Mouse (Mus musculus) liver, embryonic 11.5 days (tissue): ENCODE results near the gene Cyp1b1. TPM values are rescaled to one million over a fixed set of nuclear protein-coding genes. Genes with fewer than 3 reads are reported as not detected.
A peak's percentile ranks its signal among the peaks of the same experiment; 100 is the strongest.

ENCODE experiments used
- ATAC-seq: fragments of 200-750 bp; cut with Nextera tagmentation; replicated peaks from 2 replicates; pipeline ENCODE4 v1.8.0; 2017; ENCODE audit warnings: moderate number of reproducible peaks, mild to moderate bottlenecking, moderate TSS enrichment, moderate library complexity; ENCODE audit not compliant: low FRiP score
- DNase-seq: peaks from one replicate; pipeline ENCODE4 v3.0.0-alpha.2; 2017; ENCODE audit warnings: low spot score
- H3K27ac ChIP-seq: fragments of 300-500 bp; sonication (generic); 2 replicates; pipeline ENCODE4 v1.5.1; 2014; ENCODE audit warnings: mild to moderate bottlenecking, low read depth, low read length, control low read depth
- H3K27me3 ChIP-seq: fragments of 300-500 bp; sonication (generic); replicated peaks from 2 replicates; pipeline ENCODE4 v1.6.1; 2014; ENCODE audit warnings: low read length, mixed read lengths; ENCODE audit not compliant: control insufficient read depth, insufficient read depth
- H3K36me3 ChIP-seq: fragments of 300-500 bp; sonication (generic); 2 replicates; pipeline ENCODE4 v1.6.1; 2014; ENCODE audit warnings: mild to moderate bottlenecking, low read length, moderate library complexity, mixed read lengths; ENCODE audit not compliant: control insufficient read depth, insufficient read depth
- H3K4me1 ChIP-seq: fragments of 300-500 bp; sonication (generic); replicated peaks from 2 replicates; pipeline ENCODE4 v1.6.1; 2014; ENCODE audit warnings: low read length, mixed read lengths; ENCODE audit not compliant: control insufficient read depth, insufficient read depth
- H3K4me2 ChIP-seq: fragments of 300-500 bp; sonication (generic); 2 replicates; pipeline ENCODE4 v1.6.1; 2014; ENCODE audit warnings: mild to moderate bottlenecking, control low read depth, moderate library complexity
- H3K4me3 ChIP-seq: fragments of 300-500 bp; sonication (generic); 2 replicates; pipeline ENCODE4 v1.5.1; 2014; ENCODE audit warnings: low read depth, low read length, control low read depth
- H3K9ac ChIP-seq: fragments of 300-500 bp; sonication (generic); 2 replicates; pipeline ENCODE4 v1.6.1; 2014; ENCODE audit warnings: low read depth, low read length, control low read depth
- H3K9me3 ChIP-seq: fragments of 300-500 bp; sonication (generic); 2 replicates; pipeline ENCODE4 v1.6.1; 2016; ENCODE audit warnings: low read length, inconsistent platforms, mixed read lengths; ENCODE audit not compliant: control insufficient read depth
- WGBS: fragments of 180-500 bp; shearing (Covaris S2); extraction: QIAGEN DNeasy Blood & Tissue Kit; methylation state at CpG from one replicate; pipeline ENCODE4 v1.1.7; 2014; 5-methylcytosine and 5-hydroxymethylcytosine counted together
- polyA plus RNA-seq: library from polyadenylated mRNA; unstranded; fragments of >200 nt; fragmentation: Nextera tagmentation; extraction: Ambion mirVana; gene quantifications from 2 replicates; pipeline ENCODE4 v1.2.1, GENCODE M21; 2014

Cyp1b1 gene
- polyA plus RNA-seq, 1 experiment from 2014 or later = 6.9 TPM

DNA sequence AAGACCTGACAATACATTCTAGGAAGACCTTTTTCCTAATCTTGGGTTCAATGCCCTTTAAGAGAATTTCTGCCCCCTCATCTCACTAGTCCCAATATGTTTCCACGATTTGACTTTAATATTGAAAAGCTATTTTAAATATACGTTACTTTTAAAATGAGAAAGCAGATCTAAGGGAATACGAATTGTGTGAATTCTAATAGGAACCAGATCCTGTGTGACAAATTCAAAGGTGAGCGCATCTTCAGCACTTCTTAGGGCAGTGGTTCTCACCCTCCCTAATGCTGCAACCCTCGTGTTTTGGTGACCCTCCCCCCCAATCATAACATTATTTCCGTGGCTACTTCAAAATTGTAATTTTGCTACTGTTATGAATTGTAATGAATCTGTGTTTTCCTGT lies 2.9 kb downstream of the Cyp1b1 start:
- H3K4me3 ChIP-seq = 0 out of 2 replicates have a peak overlapping the region, but pooled peaks have one; percentile 5

DNA sequence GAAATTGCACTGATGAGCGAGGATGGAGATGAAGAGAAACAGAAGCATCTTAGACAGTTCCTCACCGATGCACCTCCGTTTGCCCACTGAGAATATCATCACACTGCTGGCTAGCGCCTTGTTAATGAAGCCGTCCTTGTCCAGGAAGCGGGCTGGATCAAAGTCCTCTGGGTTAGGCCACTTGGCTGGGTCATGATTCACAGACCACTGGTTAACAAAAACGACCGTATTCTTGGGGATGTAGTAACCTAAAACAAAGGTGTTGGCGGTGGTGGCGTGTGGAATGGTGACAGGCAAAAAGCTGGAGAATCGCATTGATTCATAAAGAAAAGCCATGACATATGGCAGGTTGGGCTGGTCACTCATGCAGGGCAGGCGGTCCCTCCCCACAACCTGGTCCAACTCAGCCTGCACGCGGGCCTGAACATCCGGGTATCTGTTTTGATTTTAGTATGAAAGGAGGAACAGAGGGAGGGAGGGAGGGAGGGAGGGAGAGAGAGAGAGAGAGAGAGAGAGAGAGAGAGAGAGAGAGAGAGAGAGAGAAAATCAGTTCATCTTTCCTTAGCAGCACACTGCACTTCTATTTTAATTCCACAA lies 4.5 kb downstream of the Cyp1b1 start:
- Histone ChIP-seq H3K4me1 (peaks cover 11% of the 10 kb centered on the region; the same call in 1 of the 2 replicates), H3K4me2 (no peak overlapping the region), H3K9ac (no peak overlapping the region), H3K9me3 (no peaks in the 10 kb centered on the region), H3K27me3 (peaks cover 45% of the 10 kb centered on the region), H3K36me3 (no peaks in the 10 kb centered on the region), H3K4me3 (no peak overlapping the region), H3K27ac (no peak overlapping the region)
- DNase-seq (no peak), ATAC-seq (no peak)
- 21% methylated on average over 15 of the region's 15 CpGs for WGBS

More for the DNA sequence above, 2.9 kb downstream of the Cyp1b1 start:
- Histone ChIP-seq H3K4me2 (no peak overlapping the region; the same call in 1 of the 2 replicates), H3K27ac (no peak overlapping the region), H3K36me3 (no peaks in the 10 kb centered on the region), H3K27me3 (peaks cover 59% of the 10 kb centered on the region), H3K4me1 (peaks cover 15% of the 10 kb centered on the region; the same call in 1 of the 2 replicates), H3K9ac (no peak overlapping the region), H3K9me3 (no peaks in the 10 kb centered on the region)
- ATAC-seq = no peak
- DNase-seq = no peak
- 18% methylated on average over 6 of the region's 6 CpGs for WGBS

DNA sequence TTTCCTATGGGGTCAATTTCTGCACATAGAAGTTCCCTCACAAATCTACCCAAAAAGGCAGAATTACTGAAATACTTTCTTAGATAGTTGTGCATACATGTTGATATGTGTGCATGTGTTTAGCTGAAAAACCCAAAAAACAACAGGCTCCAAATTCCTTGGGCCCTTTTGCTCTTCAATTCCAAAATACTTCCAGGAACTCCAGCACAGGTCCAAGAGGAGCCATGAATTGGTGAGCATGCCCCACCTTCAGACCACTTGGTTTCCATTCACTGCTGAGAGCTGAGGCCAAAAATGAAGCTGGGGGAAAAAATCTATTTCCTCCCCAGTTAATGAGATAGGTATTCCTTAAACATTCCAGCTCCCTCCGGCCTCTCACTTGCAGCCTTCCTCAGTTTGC lies 5.1 kb downstream of the Cyp1b1 start:
- peaks cover 38% of the 10 kb centered on the region for H3K27me3 ChIP-seq
- no peak for ATAC-seq
- WGBS = 35% methylated on average over 1 of the region's 1 CpGs

DNA sequence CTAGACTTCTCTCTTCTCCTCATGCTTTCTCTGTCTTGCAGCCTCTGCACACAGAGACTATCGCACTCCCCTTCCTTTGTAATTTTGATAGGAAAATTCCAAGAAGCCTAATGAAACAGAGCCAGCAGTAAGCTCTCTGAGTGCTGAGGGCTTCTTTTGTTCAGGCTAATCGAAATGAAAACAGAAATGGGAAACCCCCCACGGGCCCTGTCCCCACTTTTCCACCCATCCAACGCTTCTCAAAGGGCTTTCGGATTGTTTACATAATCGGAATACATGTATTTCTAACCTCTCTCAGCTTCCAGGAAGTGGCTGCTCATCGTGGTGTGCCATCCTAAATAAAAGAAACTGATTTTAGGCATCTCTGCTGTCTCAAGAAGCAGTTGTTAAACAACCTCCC lies 6.7 kb downstream of the Cyp1b1 start:
- DNase-seq (no peak), ATAC-seq (no peak)
- Histone ChIP-seq H3K4me3 (no peak overlapping the region), H3K36me3 (no peaks in the 10 kb centered on the region), H3K4me2 (no peak overlapping the region), H3K9ac (no peak overlapping the region), H3K9me3 (no peaks in the 10 kb centered on the region), H3K4me1 (0 out of 2 replicates have a peak, but pooled peaks cover 2% of the 10 kb centered on the region), H3K27ac (no peak overlapping the region), H3K27me3 (peaks cover 23% of the 10 kb centered on the region)
- 42% methylated on average over 7 of the region's 7 CpGs for WGBS

More for the DNA sequence above, 5.1 kb downstream of the Cyp1b1 start:
- H3K9ac ChIP-seq = no peak overlapping the region
- H3K4me2 ChIP-seq = no peak overlapping the region
- no peaks in the 10 kb centered on the region for H3K36me3 ChIP-seq
- DNase-seq = no peak
- H3K9me3 ChIP-seq = no peaks in the 10 kb centered on the region
- H3K27ac ChIP-seq = no peak overlapping the region
- no peak overlapping the region for H3K4me3 ChIP-seq
- H3K4me1 ChIP-seq = peaks cover 7% of the 10 kb centered on the region; the same call in 1 of the 2 replicates

DNA sequence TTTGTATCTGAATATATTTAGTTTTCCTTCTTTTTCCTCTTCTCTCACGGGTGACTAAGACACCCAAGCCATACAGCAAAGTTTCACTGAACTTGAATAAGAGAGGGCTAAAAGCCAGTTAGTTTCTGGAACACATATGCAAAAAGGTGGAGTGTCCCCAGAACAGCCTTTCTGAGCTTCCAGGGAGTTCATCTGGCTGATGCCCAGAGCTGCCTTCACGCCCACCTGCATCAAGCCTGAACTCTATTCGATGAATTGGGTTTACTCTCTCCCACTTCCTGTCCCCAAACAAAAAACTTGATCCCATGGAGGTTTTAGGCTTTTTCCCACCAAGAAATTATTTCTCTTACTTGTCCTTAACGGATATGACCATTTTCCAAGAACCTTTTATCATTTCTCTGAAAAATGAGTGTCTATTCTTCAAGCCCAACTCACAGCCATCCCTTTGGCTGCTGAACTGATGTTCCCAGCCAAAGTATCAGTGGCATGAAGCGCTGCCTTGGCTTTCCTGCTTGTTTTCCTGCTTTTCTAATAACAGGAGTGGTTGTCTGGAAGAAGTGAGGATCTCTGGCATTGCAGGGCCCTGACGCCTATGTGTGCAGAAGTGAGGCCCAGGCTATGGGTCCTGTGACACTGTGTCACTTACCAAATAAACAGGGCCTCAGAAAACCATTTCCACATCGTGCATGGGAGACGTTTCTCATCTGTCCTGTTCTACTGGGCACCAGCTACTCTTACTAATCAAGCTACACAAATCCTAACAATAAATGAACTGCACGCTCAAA lies 9.0 kb downstream of the Cyp1b1 start:
- no peaks in the 10 kb centered on the region for H3K36me3 ChIP-seq
- no peaks in the 10 kb centered on the region for H3K4me1 ChIP-seq
- no peak for ATAC-seq
- no peak overlapping the region for H3K4me2 ChIP-seq
- no peak overlapping the region for H3K9ac ChIP-seq
- 74% methylated on average over 9 of the region's 9 CpGs for WGBS
- H3K4me3 ChIP-seq = no peak overlapping the region
- DNase-seq = no peak
- H3K9me3 ChIP-seq = no peaks in the 10 kb centered on the region
- peaks cover 10% of the 10 kb centered on the region for H3K27me3 ChIP-seq
- no peak overlapping the region for H3K27ac ChIP-seq

DNA sequence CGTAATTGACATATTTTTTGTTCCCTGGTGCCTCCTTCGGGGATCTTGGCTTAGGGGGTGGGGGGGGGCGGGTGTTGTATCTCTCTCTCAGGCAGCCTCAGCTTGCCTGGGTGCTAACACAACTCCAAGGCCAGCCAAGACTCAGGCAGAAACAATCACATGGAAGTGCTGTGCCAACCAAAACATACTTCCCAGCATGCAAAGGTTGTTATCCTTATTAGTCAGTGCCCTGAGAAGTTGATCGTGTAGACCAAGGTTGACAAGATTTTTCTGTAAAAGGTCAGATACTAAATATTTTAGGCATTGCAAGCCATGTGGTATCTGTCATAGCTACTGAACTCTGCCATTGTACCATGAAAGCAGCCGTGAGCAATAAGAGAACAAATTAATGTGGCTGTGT lies 14.0 kb downstream of the Cyp1b1 start:
- Histone ChIP-seq H3K27ac (no peak overlapping the region), H3K9ac (no peak overlapping the region), H3K27me3 (no peaks in the 10 kb centered on the region), H3K9me3 (no peaks in the 10 kb centered on the region), H3K36me3 (no peaks in the 10 kb centered on the region), H3K4me2 (no peak overlapping the region), H3K4me3 (no peak overlapping the region), H3K4me1 (no peaks in the 10 kb centered on the region)
- WGBS = 85% methylated on average over 5 of the region's 5 CpGs
- ATAC-seq (no peak), DNase-seq (no peak)

DNA sequence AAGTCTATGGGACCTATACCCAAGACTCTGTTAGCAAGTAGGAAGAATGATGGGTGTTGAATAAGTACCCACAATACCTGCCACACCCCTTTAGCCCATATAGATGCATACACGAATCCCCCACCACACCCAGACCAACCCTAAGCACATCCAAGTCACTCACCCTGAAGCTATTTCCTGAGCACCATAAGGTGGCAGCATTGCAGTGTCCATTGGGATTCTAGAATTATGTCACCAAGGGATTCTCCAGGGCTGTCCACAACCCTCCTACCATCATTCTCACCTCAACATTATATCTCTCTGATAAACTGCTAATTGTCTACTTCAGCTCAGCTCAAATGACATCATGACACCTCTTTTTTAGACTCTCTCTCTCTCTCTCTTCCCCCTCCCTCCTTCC lies 15.7 kb downstream of the Cyp1b1 start:
- ATAC-seq = no peak
- DNase-seq = no peak
- Histone ChIP-seq H3K9ac (no peak overlapping the region), H3K36me3 (no peaks in the 10 kb centered on the region), H3K4me2 (no peak overlapping the region), H3K4me3 (no peak overlapping the region), H3K27me3 (no peaks in the 10 kb centered on the region), H3K27ac (no peak overlapping the region), H3K4me1 (no peaks in the 10 kb centered on the region), H3K9me3 (no peaks in the 10 kb centered on the region)
- WGBS = 24% methylated on average over 1 of the region's 1 CpGs

DNA sequence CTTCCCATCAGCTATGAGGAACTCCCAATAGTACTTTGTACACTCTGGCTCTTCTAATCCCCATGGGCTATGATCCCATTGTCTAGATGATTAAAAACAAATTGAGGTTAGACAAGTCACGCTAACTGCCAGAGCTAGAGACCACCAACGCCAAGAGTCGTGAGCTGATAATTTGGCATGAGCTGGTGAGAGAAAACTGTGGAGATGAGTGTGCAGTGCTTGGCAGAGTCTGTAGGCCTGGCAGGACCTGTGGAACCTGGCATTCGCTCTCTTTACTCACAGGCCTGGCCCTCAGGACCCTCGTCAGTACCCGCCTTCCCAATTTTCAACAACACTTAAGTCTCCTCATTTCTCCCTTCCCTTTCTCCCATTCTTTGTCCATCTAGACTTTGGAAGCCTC lies 19.3 kb downstream of the Cyp1b1 start:
- Histone ChIP-seq H3K27me3 (no peaks in the 10 kb centered on the region), H3K36me3 (no peaks in the 10 kb centered on the region), H3K27ac (no peak overlapping the region), H3K4me3 (no peak overlapping the region), H3K9ac (no peak overlapping the region), H3K9me3 (no peaks in the 10 kb centered on the region), H3K4me1 (no peaks in the 10 kb centered on the region), H3K4me2 (no peak overlapping the region)
- no peak for DNase-seq
- WGBS = 89% methylated on average over 6 of the region's 6 CpGs
- ATAC-seq = no peak

DNA sequence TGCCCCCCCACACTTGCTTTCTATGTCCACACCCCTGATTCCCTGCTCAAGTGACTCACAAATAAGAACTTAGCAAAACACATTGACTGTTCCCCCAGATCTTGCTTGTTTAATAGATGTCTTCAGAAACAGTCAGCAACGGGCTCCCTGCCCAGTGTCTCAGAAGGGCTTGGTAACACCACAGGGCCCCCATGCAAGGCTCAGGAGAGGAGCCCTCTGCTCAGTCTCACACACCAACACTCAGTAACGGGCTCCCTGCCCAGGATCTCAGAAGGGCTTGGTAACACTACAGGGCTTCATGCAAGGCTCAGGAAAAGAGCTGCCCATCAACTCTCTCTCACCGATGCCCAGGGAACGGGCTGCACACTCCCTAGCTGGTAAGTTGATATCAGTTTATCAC lies 19.8 kb downstream of the Cyp1b1 start:
- Histone ChIP-seq H3K9ac (no peak overlapping the region), H3K4me3 (no peak overlapping the region), H3K27me3 (no peaks in the 10 kb centered on the region), H3K4me1 (no peaks in the 10 kb centered on the region), H3K9me3 (no peaks in the 10 kb centered on the region), H3K4me2 (no peak overlapping the region), H3K36me3 (no peaks in the 10 kb centered on the region), H3K27ac (no peak overlapping the region)
- ATAC-seq = no peak
- WGBS = 73% methylated on average over 4 of the region's 4 CpGs
- DNase-seq = no peak
